Mouse (Mus musculus): ENCODE measurements around the gene P2ry14.

DNA sequence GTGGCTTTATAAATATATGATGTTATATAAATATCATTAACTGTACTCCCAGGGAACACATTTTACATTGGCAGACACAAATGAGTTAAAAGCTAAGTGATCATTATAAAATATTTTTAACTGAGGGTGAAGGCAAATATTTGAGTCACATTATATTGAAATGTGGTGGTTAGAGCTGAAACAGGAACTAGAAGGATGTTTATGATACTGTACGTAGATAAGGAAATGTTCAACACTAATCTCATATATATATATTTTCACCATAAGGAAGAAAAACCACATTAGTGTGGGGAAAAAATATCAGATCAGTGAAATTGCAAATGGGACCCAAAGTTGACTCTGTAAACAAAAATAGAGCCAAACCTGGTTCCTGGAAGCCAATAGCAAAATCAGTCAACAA is 7.0 kb upstream of the P2ry14 start:
- no peak for TF ChIP-seq CTCF (IDR thresholded peaks at IDR 0.05; ENCODE audit: borderline replicate concordance, control insufficient read depth, extremely low read depth, insufficient read depth, low read length, poor library complexity)
- no peak for TF ChIP-seq POLR2A (IDR thresholded peaks at IDR 0.05; ENCODE audit: control insufficient read depth, extremely low read depth, insufficient read depth, low read length, poor library complexity)
